Mouse (Mus musculus) liver, embryonic 11.5 days (tissue): ENCODE measurements around the gene Slc39a13. TPM values are rescaled to one million over a fixed set of nuclear protein-coding genes. Genes with fewer than 3 reads are reported as not detected.

ENCODE experiments used
- ATAC-seq: fragments of 200-750 bp; cut with Nextera tagmentation; replicated peaks from 2 replicates; pipeline ENCODE4 v1.8.0; 2017; ENCODE audit warnings: moderate number of reproducible peaks, mild to moderate bottlenecking, moderate TSS enrichment, moderate library complexity; ENCODE audit not compliant: low FRiP score
- DNase-seq: peaks from one replicate; pipeline ENCODE4 v3.0.0-alpha.2; 2017; ENCODE audit warnings: low spot score
- H3K27ac ChIP-seq: fragments of 300-500 bp; sonication (generic); 2 replicates; pipeline ENCODE4 v1.5.1; 2014; ENCODE audit warnings: mild to moderate bottlenecking, low read depth, low read length, control low read depth
- H3K27me3 ChIP-seq: fragments of 300-500 bp; sonication (generic); replicated peaks from 2 replicates; pipeline ENCODE4 v1.6.1; 2014; ENCODE audit warnings: low read length, mixed read lengths; ENCODE audit not compliant: control insufficient read depth, insufficient read depth
- H3K36me3 ChIP-seq: fragments of 300-500 bp; sonication (generic); 2 replicates; pipeline ENCODE4 v1.6.1; 2014; ENCODE audit warnings: mild to moderate bottlenecking, low read length, moderate library complexity, mixed read lengths; ENCODE audit not compliant: control insufficient read depth, insufficient read depth
- H3K4me1 ChIP-seq: fragments of 300-500 bp; sonication (generic); replicated peaks from 2 replicates; pipeline ENCODE4 v1.6.1; 2014; ENCODE audit warnings: low read length, mixed read lengths; ENCODE audit not compliant: control insufficient read depth, insufficient read depth
- H3K4me2 ChIP-seq: fragments of 300-500 bp; sonication (generic); 2 replicates; pipeline ENCODE4 v1.6.1; 2014; ENCODE audit warnings: mild to moderate bottlenecking, control low read depth, moderate library complexity
- H3K4me3 ChIP-seq: fragments of 300-500 bp; sonication (generic); 2 replicates; pipeline ENCODE4 v1.5.1; 2014; ENCODE audit warnings: low read depth, low read length, control low read depth
- H3K9ac ChIP-seq: fragments of 300-500 bp; sonication (generic); 2 replicates; pipeline ENCODE4 v1.6.1; 2014; ENCODE audit warnings: low read depth, low read length, control low read depth
- H3K9me3 ChIP-seq: fragments of 300-500 bp; sonication (generic); 2 replicates; pipeline ENCODE4 v1.6.1; 2016; ENCODE audit warnings: low read length, inconsistent platforms, mixed read lengths; ENCODE audit not compliant: control insufficient read depth
- WGBS: fragments of 180-500 bp; shearing (Covaris S2); extraction: QIAGEN DNeasy Blood & Tissue Kit; methylation state at CpG from one replicate; pipeline ENCODE4 v1.1.7; 2014; 5-methylcytosine and 5-hydroxymethylcytosine counted together
- polyA plus RNA-seq: library from polyadenylated mRNA; unstranded; fragments of >200 nt; fragmentation: Nextera tagmentation; extraction: Ambion mirVana; gene quantifications from 2 replicates; pipeline ENCODE4 v1.2.1, GENCODE M21; 2014

The Slc39a13 gene
- polyA plus RNA-seq, 1 experiment from 2014 or later, result 19.6 TPM

DNA sequence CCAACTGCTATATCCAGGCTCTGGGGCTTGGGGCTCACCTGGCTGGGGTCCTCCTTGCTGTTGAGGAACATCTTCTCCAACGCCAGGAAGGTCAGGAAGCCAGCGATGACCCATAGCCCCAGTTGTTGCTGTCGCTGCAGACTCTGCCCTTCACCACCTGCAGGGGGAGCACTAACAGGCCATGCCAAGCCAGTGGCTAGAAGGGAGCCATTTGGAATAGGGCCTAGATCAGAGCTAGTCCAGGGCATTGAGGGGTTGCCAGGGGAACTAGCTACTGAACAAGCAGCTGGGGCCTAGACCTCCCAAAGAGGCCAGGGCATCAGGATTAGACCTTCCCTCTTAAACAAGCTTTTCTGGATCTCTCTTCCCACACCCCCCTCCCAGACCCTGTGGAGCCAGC, 4.7 kb downstream of the Slc39a13 start:
- no peak overlapping the region for H3K9ac ChIP-seq
- H3K27ac ChIP-seq, result no peak overlapping the region
- peaks cover 19% of the 10 kb centered on the region for H3K4me1 ChIP-seq
- ATAC-seq, result no peak
- no peaks in the 10 kb centered on the region for H3K9me3 ChIP-seq
- H3K27me3 ChIP-seq, result no peaks in the 10 kb centered on the region
- H3K4me3 ChIP-seq, result no peak overlapping the region
- no peak for DNase-seq
- no peak overlapping the region for H3K4me2 ChIP-seq
- WGBS, result 49% methylated on average over 3 of the region's 3 CpGs
- H3K36me3 ChIP-seq, result peaks cover 16% of the 10 kb centered on the region

DNA sequence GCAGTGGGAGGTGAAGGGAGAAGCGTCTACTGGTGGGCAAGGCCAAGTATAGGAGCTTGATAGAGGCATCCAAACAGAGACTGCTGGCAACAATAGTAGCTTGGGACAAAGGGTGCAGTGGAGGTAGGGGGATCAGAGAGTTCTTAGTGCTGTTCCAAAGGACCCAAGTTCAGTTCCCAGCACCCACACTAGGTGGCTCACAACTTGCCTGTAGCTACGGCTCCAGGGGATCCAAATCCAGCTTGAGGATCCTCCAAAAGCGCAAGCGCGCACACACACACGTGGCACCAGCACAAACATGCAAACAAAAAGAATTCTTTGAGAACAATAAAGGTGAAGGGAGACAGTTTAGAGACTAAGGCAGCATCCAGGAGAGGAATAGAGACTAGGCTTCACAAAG, 6.0 kb downstream of the Slc39a13 start:
- Histone ChIP-seq H3K27ac (no peak overlapping the region), H3K9ac (no peak overlapping the region), H3K36me3 (peaks cover 22% of the 10 kb centered on the region), H3K9me3 (no peaks in the 10 kb centered on the region), H3K4me3 (no peak overlapping the region), H3K4me1 (peaks cover 17% of the 10 kb centered on the region), H3K27me3 (no peaks in the 10 kb centered on the region), H3K4me2 (no peak overlapping the region)
- DNase-seq (no peak), ATAC-seq (no peak)
- WGBS, result 89% methylated on average over 6 of the region's 6 CpGs

DNA sequence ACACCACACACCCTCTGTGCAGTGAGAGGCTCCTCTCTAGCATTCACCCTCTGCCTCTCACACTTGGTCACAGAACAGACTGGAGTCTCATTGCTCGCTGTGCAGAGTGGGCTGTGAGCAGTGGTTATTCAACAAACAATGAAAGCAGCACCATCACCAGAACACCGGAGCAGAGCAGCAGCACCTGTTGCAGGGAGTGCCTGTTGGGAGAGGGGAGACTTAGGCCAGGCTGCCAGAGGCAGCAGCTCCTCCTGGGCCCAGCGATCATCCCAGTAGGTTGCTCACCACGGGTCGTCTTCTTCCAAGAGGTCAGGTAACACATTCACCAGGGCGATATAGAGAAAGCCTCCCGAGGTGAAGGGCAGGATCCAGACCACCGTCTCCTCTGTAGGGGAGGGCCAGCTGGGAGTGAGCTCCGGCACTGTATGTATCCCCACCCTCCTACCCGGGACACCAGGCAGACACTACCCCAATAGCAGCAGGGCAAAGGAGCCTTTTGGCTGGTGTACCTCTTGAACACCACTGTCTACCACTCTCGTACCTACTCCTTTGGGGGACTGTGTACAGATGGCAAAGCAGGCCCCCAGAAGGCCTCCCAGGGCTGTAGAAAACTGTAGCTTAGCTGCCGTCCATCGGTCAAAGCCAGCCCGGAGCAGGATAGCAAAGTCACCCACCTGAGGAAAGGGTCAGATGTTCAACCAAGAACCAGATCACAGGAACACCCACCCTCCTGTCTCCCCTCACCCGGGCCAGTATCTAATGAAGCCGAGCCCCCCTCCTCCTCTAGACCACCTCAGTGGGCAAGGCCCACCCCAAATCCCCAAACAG, 7.2 kb downstream of the Slc39a13 start:
- H3K36me3 ChIP-seq, result peaks cover 29% of the 10 kb centered on the region
- ATAC-seq (no peak), DNase-seq (no peak)
- H3K4me1 ChIP-seq, result 0 out of 2 replicates have a peak, but pooled peaks cover 12% of the 10 kb centered on the region
- H3K9ac ChIP-seq, result no peak overlapping the region
- no peaks in the 10 kb centered on the region for H3K27me3 ChIP-seq
- 91% methylated on average over 16 of the region's 16 CpGs for WGBS
- no peak overlapping the region for H3K4me3 ChIP-seq
- no peak overlapping the region for H3K4me2 ChIP-seq
- no peak overlapping the region for H3K27ac ChIP-seq
- H3K9me3 ChIP-seq, result no peaks in the 10 kb centered on the region

DNA sequence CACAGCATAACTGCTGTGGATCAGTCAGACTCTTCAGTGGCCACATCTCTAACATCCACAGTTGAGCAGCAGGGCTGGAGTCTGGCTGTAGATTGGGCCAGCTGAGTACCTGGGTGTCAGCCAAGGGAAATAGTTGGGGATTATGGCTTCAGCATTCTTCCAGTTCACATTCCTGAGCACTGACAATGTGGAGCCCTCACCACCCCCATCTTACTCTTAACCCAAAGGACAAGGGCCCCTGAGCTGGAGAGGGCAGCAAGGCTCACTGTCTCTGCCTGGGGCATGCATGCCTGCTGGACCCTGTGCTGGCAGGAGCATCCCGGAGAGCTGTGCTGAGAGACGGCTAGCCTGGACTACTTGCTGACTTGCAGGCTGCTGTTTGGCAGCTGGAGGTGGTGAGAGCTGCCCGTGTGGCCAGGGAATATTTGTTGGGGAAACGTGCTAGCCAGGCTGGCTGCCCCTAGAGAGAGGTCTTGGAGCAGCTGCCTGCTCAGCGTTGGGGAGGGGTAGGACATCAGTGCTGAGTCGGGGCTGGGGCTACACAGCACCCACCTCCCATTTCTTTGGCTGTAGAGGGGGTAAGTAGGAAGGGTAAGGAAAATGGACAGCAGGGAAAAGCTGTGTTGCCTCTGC, 8.3 kb downstream of the Slc39a13 start:
- Histone ChIP-seq H3K4me2 (no peak overlapping the region), H3K9me3 (no peaks in the 10 kb centered on the region), H3K4me3 (no peak overlapping the region), H3K9ac (no peak overlapping the region), H3K27ac (no peak overlapping the region; the same call in 1 of the 2 replicates), H3K27me3 (no peaks in the 10 kb centered on the region), H3K4me1 (0 out of 2 replicates have a peak, but pooled peaks cover 12% of the 10 kb centered on the region), H3K36me3 (peaks cover 34% of the 10 kb centered on the region)
- ATAC-seq (no peak), DNase-seq (no peak)
- 90% methylated on average over 6 of the region's 6 CpGs for whole genome bisulfite sequencing

DNA sequence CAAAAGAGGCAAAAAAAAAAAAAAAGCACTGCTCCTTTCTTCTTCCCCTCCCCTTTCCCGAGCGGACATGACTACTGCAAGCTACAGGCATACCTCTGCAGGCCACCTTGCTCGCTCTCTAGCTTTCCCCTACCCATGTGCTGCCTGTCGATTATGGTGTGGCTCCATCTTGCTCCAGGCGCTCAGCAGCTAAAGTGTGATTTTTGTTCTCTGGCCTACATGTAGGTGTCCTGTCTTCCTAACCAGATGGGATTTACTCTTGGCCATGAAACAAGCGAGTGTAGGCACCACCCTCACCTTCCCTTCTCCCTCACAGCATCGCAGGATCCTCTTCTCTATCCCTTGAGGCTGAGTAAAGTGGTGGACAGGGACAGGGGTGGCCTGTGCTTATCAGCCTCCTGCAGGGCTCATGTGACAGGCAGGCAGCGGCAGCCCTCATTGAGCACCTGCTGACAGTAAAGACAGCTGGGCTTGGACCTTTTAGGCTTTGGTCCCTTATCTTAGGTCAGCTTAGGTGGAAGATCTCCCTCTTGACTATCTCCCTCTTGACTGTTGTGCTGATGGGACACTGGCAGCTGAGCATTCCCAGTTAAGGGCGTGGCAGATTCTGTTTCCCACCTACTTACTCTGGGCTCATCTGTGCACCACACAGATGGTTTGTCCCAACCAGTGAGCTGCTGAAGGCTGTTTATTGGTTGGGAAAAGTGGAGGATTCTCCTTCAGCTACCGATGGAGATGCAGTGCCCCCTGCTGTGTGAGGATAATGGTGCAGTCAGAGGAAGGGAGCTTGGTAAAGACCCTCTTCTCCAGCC, 9.5 kb downstream of the Slc39a13 start:
- H3K9me3 ChIP-seq, result no peaks in the 10 kb centered on the region
- whole genome bisulfite sequencing, result 66% methylated on average over 10 of the region's 10 CpGs
- peak; percentile 86 for ATAC-seq
- H3K4me3 ChIP-seq, result no peak overlapping the region
- H3K9ac ChIP-seq, result no peak overlapping the region
- no peaks in the 10 kb centered on the region for H3K27me3 ChIP-seq
- no peak for DNase-seq
- H3K27ac ChIP-seq, result peak overlapping the region; percentile 20
- peaks cover 46% of the 10 kb centered on the region for H3K36me3 ChIP-seq
- no peak overlapping the region for H3K4me2 ChIP-seq
- peaks cover 12% of the 10 kb centered on the region; the same call in 1 of the 2 replicates for H3K4me1 ChIP-seq

DNA sequence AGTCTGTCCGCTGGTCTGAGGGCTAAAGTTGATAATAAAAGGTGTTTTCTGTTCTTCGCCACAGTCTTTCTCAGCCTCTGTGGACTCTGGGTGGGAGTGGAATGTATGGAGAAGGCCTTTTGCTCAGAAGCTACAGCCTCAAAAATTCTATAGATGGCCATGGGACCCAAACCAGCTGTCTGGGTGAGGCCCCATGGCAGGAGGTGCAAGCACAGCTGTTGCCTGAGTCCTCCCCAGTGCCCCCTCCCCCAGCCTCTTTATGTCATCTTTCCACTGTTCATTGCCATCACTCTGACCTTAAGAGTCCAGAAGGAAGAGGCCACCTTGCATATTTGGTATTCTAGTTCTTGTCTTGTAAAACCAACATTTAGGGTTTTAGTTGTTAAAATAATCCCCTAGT, 10.8 kb downstream of the Slc39a13 start:
- ATAC-seq, result no peak
- DNase-seq, result no peak
- H3K36me3 ChIP-seq, result peaks cover 53% of the 10 kb centered on the region
- no peaks in the 10 kb centered on the region for H3K9me3 ChIP-seq
- H3K4me1 ChIP-seq, result peaks cover 23% of the 10 kb centered on the region
- H3K27me3 ChIP-seq, result no peaks in the 10 kb centered on the region
- no peak overlapping the region for H3K9ac ChIP-seq
- no peak overlapping the region for H3K27ac ChIP-seq
- no peak overlapping the region for H3K4me3 ChIP-seq
- H3K4me2 ChIP-seq, result no peak overlapping the region
- 90% methylated on average over 2 of the region's 2 CpGs for WGBS

DNA sequence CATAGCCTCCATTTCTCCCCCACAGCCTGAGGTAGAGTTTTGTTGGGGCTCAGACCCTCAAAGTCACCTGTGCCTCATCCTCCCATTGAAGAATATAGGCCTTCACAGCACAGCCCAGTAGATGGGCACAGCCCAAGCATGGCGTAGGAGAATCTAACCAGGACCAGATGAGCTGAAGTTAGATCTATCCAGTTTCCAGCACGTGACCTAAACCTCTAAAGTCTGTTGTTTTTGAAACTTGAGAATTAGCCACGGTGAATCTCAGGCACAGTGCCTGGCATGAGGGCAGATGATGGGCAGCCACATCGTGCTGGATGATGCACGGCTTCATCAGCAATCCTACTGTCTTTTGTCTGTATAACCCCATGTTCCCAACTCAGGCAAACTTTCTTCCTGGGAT, 11.8 kb downstream of the Slc39a13 start:
- ATAC-seq, result no peak
- Histone ChIP-seq H3K4me3 (no peak overlapping the region), H3K36me3 (peaks cover 50% of the 10 kb centered on the region), H3K9me3 (no peaks in the 10 kb centered on the region), H3K9ac (no peak overlapping the region), H3K27ac (no peak overlapping the region), H3K27me3 (no peaks in the 10 kb centered on the region), H3K4me2 (no peak overlapping the region), H3K4me1 (peaks cover 23% of the 10 kb centered on the region)
- WGBS, result 94% methylated on average over 5 of the region's 5 CpGs
- no peak for DNase-seq

DNA sequence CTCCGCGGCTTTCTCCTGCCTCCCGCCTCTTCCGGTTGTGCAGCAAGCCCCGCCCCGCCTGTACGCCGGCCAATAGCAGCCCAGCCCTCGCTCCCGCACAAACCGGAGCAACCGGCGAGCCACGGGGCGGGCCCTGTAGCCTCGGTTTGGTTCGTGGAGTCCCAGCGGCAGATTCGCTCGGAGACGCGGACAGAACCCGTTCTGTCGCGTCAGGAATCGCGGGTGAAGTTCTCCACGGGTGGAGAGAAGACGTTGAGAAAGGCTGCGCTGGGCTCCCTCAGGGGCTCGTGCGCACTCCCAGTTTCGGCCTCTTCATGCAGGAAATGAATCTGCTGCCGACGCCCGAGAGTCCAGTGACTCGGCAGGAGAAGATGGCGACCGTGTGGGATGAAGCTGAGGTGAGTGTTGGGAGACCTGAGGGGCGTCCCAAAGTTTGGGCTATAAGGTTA, 16.3 kb downstream of the Slc39a13 start, which contains the start of gene Psmc3:
Psmc3 (plus strand) TSS at position 76 of the 449 bp plus-strand sequence.
- Histone ChIP-seq H3K4me1 (peaks cover 16% of the 10 kb centered on the region), H3K4me2 (peak within 1 kb of the TSS; percentile 93), H3K4me3 (peak within 1 kb of the TSS; percentile 96), H3K27ac (peak within 1 kb of the TSS; percentile 81), H3K9me3 (no peaks in the 10 kb centered on the region), H3K9ac (peak within 1 kb of the TSS; percentile 90), H3K27me3 (no peaks in the 10 kb centered on the region), H3K36me3 (peaks cover 29% of the 10 kb centered on the region)
- ATAC-seq, result peak; percentile 98
- DNase-seq, result peak; percentile 93
- WGBS, result under 1% methylated on average over 40 of the region's 40 CpGs
